Comparison of ENCODE assay signal across 8 mouse cellular contexts in genomic region chr6:108185685-108186009, GRCm38 (mm10). TPM values are rescaled to one million over a fixed set of nuclear protein-coding genes. Genes with fewer than 3 reads are reported as not detected.
DNase-seq lines count a peak whose midpoint lies in the region; ATAC-seq and TF ChIP-seq lines count a peak whose summit lies in the region.

No protein-coding gene starts in this region.

- peak overlapping the region; percentile 80 for H3K4me2 ChIP-seq in CH12.LX (ENCODE audit: insufficient read depth, low read depth, poor library complexity, severe bottlenecking)
- peak overlapping the region; percentile 90 for H3K4me2 ChIP-seq in forebrain, embryonic 16.5 days (ENCODE audit: low read length)
- H3K4me2 ChIP-seq in liver, embryonic 16.5 days (ENCODE audit: low read depth, low read length) = peak overlapping the region; percentile 84

- H3K4me1 ChIP-seq in heart, embryonic 10.5 days = peaks cover 8% of the 10 kb centered on the region
- H3K4me1 ChIP-seq in CH12.LX (ENCODE audit: control insufficient read depth in 1 of 2, insufficient read depth in 2 of 2) = peaks cover 0 to 20% of the 10 kb centered on the region in 2 experiments; a peak in 2 of 4 replicates
- peaks cover 6% of the 10 kb centered on the region for H3K4me1 ChIP-seq in forebrain, embryonic 16.5 days (replicated peaks; ENCODE audit: control insufficient read depth, insufficient read depth, low read length)
- H3K4me1 ChIP-seq in liver, embryonic 16.5 days (ENCODE audit: control insufficient read depth, low read depth, low read length) = peaks cover 8% of the 10 kb centered on the region

- no peaks in the 10 kb centered on the region for H3K36me3 ChIP-seq in heart, embryonic 10.5 days
- peaks cover 0 to 6% of the 10 kb centered on the region in 2 experiments for H3K36me3 ChIP-seq in CH12.LX (replicated peaks in 1 of 2; ENCODE audit: control insufficient read depth in 1 of 2, insufficient read depth in 1 of 2, low read length in 1 of 2)
- no peaks in the 10 kb centered on the region for H3K36me3 ChIP-seq in forebrain, embryonic 16.5 days (ENCODE audit: control insufficient read depth, insufficient read depth)
- H3K36me3 ChIP-seq in liver, embryonic 16.5 days (ENCODE audit: control insufficient read depth, insufficient read depth) = no peaks in the 10 kb centered on the region

- H3K79me2 ChIP-seq in CH12.LX (replicated peaks; ENCODE audit: control insufficient read depth, extremely low read depth, insufficient read depth, poor library complexity, severe bottlenecking) = no peaks in the 10 kb centered on the region

- peaks cover 5% of the 10 kb centered on the region; the same call in 1 of the 2 replicates for H3K27me3 ChIP-seq in heart, embryonic 10.5 days (ENCODE audit: insufficient read depth, poor library complexity, severe bottlenecking)
- no peaks in the 10 kb centered on the region for H3K27me3 ChIP-seq in CH12.LX (replicated peaks)
- no peaks in the 10 kb centered on the region for H3K27me3 ChIP-seq in forebrain, embryonic 16.5 days (replicated peaks; ENCODE audit: control insufficient read depth, insufficient read depth, low read length)
- H3K27me3 ChIP-seq in liver, embryonic 16.5 days (ENCODE audit: control insufficient read depth, insufficient read depth, low read depth, low read length) = no peaks in the 10 kb centered on the region

- TF ChIP-seq RAD21 in CH12.LX (IDR thresholded peaks at IDR 0.05; ENCODE audit: low read depth, low read length) = no peak

- DNase-seq in heart, embryonic 10.5 days (ENCODE audit: low spot score) = no peak
- no peak for DNase-seq in heart, postnatal 36 days
- no peak for DNase-seq in CH12.LX (ENCODE audit: extremely low read depth)
- DNase-seq in cerebellum, postnatal 4 days (ENCODE audit: low spot score in 2 of 2) = no peak
- no peak for DNase-seq in frontal cortex, postnatal 25 days (ENCODE audit: low spot score in 2 of 2)
- DNase-seq in layer of hippocampus, postnatal 25 days (ENCODE audit: extremely low spot score in 1 of 2, low spot score in 1 of 2) = no peak

- no peaks in the 10 kb centered on the region for H3K9me3 ChIP-seq in heart, embryonic 10.5 days
- H3K9me3 ChIP-seq in CH12.LX (replicated peaks; ENCODE audit: low read length) = no peaks in the 10 kb centered on the region
- H3K9me3 ChIP-seq in forebrain, embryonic 16.5 days (ENCODE audit: control insufficient read depth, low read length) = no peaks in the 10 kb centered on the region
- H3K9me3 ChIP-seq in liver, embryonic 16.5 days (replicated peaks; ENCODE audit: control insufficient read depth, low read length) = no peaks in the 10 kb centered on the region

- TF ChIP-seq EP300 in CH12.LX (IDR thresholded peaks at IDR 0.05; ENCODE audit: low read length) = no peak

- H3K27ac ChIP-seq in heart, embryonic 10.5 days = peak overlapping the region; percentile 88
- no peak overlapping the region for H3K27ac ChIP-seq in CH12.LX (ENCODE audit: insufficient read depth, low read depth)
- H3K27ac ChIP-seq in forebrain, embryonic 16.5 days (ENCODE audit: low read length) = no peak overlapping the region
- H3K27ac ChIP-seq in liver, embryonic 16.5 days (ENCODE audit: low read length) = no peak overlapping the region

- no peak for TF ChIP-seq CTCF in CH12.LX (conservative IDR thresholded peaks at IDR 0.05 in 1 of 2, IDR thresholded peaks at IDR 0.05 in 1 of 2; ENCODE audit: low read depth in 2 of 2, low read length in 2 of 2)

- TF ChIP-seq POLR2A in CH12.LX (IDR thresholded peaks at IDR 0.05; ENCODE audit: low read depth, low read length) = no peak

- dilution Hi-C loops in CH12.LX (cut with MboI; ENCODE audit: extremely low pct_ligation_motif_present, extremely low pct_unique_long_range_greater_than_20kb, low sequenced_read_pairs) = no loop called here

- no peak; the same call in 1 of the 2 replicates for ATAC-seq in forebrain, embryonic 16.5 days
- ATAC-seq in liver, embryonic 16.5 days (ENCODE audit: low read depth) = no peak

- in situ Hi-C loops in CH12.LX (cut with MboI; ENCODE audit: low pct_ligation_motif_present, low pct_unique_long_range_greater_than_20kb, low sequenced_read_pairs) = no loop called here

- intact Hi-C loops in heart, postnatal 36 days (cut with DNase I) = loop anchor here (1.0 kb wide), 1 partner anchor 27 kb away; no protein-coding TSS in a partner anchor

- H3K4me3 ChIP-seq in heart, embryonic 10.5 days = peak overlapping the region; percentile 94
- H3K4me3 ChIP-seq in CH12.LX (replicated peaks in 1 of 3; ENCODE audit: low read depth in 2 of 3, low read length in 2 of 3, poor library complexity in 1 of 3) = peak overlapping the region; percentile 33 to 98 (median 81)
- peak overlapping the region; percentile 76 for H3K4me3 ChIP-seq in forebrain, embryonic 16.5 days (replicated peaks; ENCODE audit: low read length)
- H3K4me3 ChIP-seq in liver, embryonic 16.5 days (ENCODE audit: low read depth, low read length) = peak overlapping the region; percentile 77

- H3K9ac ChIP-seq in CH12.LX (ENCODE audit: insufficient read depth, low read depth) = peak overlapping the region; percentile 53
- peak overlapping the region; percentile 66 for H3K9ac ChIP-seq in forebrain, embryonic 16.5 days (replicated peaks; ENCODE audit: low read depth, low read length)
- peak overlapping the region; percentile 69 for H3K9ac ChIP-seq in liver, embryonic 16.5 days (ENCODE audit: low read depth, low read length)

- WGBS in heart, embryonic 10.5 days = 20% methylated on average over 4 of the region's 4 CpGs
- 14% methylated on average over 4 of the region's 4 CpGs for WGBS in forebrain, embryonic 16.5 days
- 13% methylated on average over 4 of the region's 4 CpGs for WGBS in liver, embryonic 16.5 days (ENCODE audit: insufficient replicate concordance)

TF ChIP-seq in CH12.LX, 34 proteins besides CTCF, POLR2A, EP300 and RAD21:
- no peak for TF ChIP-seq E2F4 (IDR thresholded peaks at IDR 0.05; ENCODE audit: insufficient replicate concordance, low read depth, low read length)
- no peak for TF ChIP-seq MAFK (IDR thresholded peaks at IDR 0.05; ENCODE audit: insufficient replicate concordance, low read length)
TF ChIP-seq in CH12.LX: peak in this region for 0.

RNA-seq across cellular contexts. Expression of gene Sumf1, which starts 0.3 kb away (rescaled TPM):
- polyA plus RNA-seq in heart, embryonic 10.5 days (2016; fragmentation: Nextera tagmentation; extraction: Ambion mirVana) = 17.5 and 20.1 TPM in 2 replicates
- total RNA-seq in heart, postnatal 36 days (2021) = 10 to 100 TPM; 14.6 to 15.2 TPM
- 14.9 and 17.1 TPM in 2 replicates for total RNA-seq in CH12.LX (2012; rRNA removed)
- 11.0 and 13.1 TPM in 2 replicates for total RNA-seq in CH12.LX (2014; rRNA removed)
- 19.1 and 23.1 TPM in 2 replicates for polyA plus RNA-seq in CH12.LX (2012; ENCODE audit: insufficient read length, low read depth)
- polyA plus RNA-seq in forebrain, embryonic 16.5 days (2015; fragmentation: Nextera tagmentation; extraction: Ambion mirVana) = 11.7 and 12.0 TPM in 2 replicates
- polyA plus RNA-seq in liver, embryonic 16.5 days (2015; fragmentation: Nextera tagmentation; extraction: Ambion mirVana) = 6.8 and 7.7 TPM in 2 replicates
- 10 to 100 TPM; 18.0 to 19.1 TPM for total RNA-seq in layer of hippocampus, postnatal 25 days (2021)

RNA-seq across cellular contexts. Expression of gene Itpr1, which starts 27.2 kb away (rescaled TPM):
- polyA plus RNA-seq in heart, embryonic 10.5 days (2016; fragmentation: Nextera tagmentation; extraction: Ambion mirVana) = 14.6 and 19.4 TPM in 2 replicates
- total RNA-seq in heart, postnatal 36 days (2021) = 10 to 100 TPM; 39.1 to 46.2 TPM
- total RNA-seq in CH12.LX (2012; rRNA removed) = 73.1 and 78.2 TPM in 2 replicates
- total RNA-seq in CH12.LX (2014; rRNA removed) = 42.8 and 48.2 TPM in 2 replicates
- polyA plus RNA-seq in CH12.LX (2012; ENCODE audit: insufficient read length, low read depth) = 53.4 and 54.5 TPM in 2 replicates
- 15.0 and 18.2 TPM in 2 replicates for polyA plus RNA-seq in forebrain, embryonic 16.5 days (2015; fragmentation: Nextera tagmentation; extraction: Ambion mirVana)
- 2.2 and 2.9 TPM in 2 replicates for polyA plus RNA-seq in liver, embryonic 16.5 days (2015; fragmentation: Nextera tagmentation; extraction: Ambion mirVana)
- 100 to 1,000 TPM; 258 to 259 TPM for total RNA-seq in layer of hippocampus, postnatal 25 days (2021)
